Mouse (Mus musculus): Measurements from ENCODE around the gene Gm10840.
"Not testable (repeated sequence)": the region's sequence is repeated elsewhere in the genome, so short reads cannot be mapped to it uniquely, and the experiment has no call there.

Gm10840 gene

DNA sequence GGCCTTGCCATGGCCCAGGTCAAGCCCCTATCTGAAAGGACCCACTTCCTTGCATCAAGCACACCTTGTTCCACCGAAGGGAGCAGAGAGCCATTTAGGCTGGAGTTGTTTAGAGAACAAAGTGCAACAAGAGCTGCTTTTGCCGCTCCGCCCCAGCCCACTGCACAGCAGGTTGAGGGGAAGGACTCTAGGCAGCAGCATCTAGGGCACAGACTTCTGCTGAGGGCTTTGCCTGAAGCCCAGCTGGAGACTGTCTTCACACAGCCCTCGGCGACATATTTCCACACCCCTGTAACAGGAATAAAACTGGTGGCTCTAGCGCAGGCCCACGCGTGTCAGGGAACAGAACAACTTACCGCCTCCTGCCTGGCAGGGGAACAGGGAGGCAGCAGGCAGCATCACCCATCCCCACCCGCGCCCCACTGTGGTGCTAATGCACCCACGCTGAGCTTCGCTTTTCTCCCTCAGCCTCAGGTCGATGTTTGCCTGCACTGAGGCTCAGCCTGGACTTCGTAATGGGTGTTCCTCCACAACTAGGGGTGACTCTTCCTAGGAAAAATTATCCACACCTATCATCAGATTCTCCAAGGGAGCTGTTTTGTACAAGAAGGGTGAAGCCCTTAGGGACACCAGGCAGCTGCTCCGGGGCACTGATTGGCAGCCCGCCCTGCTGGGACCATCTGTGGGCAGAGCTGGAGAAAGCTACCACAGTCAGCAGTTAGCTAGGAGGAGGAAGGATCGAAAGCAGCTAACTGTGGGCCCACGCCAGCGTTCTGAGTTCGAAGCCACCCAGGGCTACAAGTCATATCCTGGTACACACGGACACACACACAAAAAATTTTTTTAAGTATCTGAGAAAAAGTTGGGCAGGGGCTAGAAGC is at the start of gene Gm10840, which contains the start of gene Limd2:
Gm10840 (plus strand) TSS at position 10 of the 881 bp plus-strand sequence.
Limd2 (minus strand) TSS at position 20 of the 881 bp plus-strand sequence.
- DNase-seq (ENCODE audit: extremely low spot score): no peak

DNA sequence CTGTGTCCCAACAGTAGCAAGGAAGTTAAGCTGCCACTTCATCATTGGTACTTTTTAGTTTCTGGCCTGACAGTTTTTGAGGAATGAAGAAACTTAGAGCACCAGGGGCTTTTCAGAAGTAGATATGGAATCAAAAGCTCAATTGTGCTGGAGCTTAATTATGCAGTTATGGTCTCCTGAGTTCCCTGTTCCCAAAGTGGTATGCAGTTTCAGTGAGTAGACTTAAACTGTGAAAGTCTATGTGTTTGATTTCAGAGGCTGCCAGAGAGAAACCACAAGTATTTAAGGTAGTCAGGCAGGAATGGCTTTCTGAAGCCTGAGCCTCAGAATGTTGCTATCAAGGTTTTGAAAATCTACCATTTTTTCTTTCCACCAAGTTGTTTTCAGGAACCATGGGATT is 49.0 kb upstream of the Gm10840 start:
- DNase-seq (ENCODE audit: extremely low spot score): no peak

DNA sequence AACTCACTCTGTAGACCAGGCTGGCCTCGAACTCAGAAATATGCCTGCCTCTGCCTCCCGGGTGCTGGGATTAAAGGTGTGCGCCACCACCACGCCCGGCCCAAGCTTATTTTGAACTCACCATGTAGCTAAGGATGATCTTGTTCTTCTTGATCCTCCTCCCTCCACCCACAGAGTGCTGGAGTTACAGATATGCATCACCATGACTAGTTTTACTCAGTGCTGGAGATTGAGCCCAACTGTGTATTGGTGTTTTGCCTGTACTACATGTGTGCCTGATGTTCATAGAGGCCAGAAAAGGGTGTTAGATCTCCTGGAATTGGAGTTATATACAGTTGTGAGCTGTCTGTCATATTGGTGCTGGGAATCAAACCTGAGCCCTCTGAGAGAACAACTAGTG is 38.4 kb upstream of the Gm10840 start:
- DNase-seq (ENCODE audit: extremely low spot score): no peak

- DNase-seq (ENCODE audit: extremely low spot score): no peak
Observed at GRCm38 (mm10) chr11:106122736-106123135, 37.9 kb upstream of the Gm10840 start.

- no peak for DNase-seq (ENCODE audit: extremely low spot score)
Observed at GRCm38 (mm10) chr11:106124784-106125183, 35.9 kb upstream of the Gm10840 start.

DNA sequence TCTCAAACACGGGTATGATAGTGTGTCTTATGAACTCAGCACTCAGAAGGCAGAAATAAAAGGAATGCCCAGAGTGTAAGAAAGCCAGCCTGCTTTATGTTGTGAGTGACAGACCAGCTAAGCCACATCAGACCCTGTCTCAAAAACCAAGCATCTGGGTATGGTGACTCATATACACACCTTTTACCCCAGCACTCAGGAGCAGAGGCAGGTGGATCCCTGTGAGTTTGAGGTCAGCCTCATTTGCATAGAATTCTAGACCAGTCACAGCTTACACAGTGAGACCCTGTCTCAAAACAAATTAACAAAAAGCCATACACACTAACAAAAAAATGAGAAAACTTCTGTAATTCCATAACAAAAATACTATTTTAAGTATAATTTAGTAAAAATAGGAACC is 34.8 kb upstream of the Gm10840 start:
- DNase-seq (ENCODE audit: extremely low spot score): no peak

DNA sequence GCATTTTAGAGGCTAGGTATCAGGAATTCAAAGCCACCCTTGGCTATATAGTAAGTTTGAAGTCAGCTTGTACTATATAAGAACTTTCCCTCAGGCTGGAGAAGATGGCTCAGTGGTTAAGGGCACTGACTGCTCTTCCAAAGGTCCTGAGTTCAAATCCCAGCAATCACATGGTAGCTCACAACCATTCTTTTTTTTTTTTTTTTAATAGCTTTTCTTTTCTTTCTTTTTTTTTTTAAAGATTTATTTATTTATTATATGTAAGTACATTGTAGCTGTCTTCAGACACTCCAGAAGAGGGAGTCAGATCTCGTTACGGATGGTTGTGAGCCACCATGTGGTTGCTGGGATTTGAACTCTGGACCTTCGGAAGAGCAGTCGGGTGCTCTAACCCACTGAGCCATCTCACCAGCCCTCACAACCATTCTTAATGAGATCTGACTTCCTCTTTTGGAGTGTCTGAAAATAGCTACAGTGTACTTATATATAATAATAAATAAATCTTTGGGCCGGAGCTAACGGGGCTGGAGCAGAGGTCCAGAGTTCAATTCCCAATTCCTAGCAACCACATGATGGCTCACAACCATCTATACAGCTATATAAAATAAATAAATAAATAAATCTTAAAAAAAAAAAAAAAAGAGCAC is 33.8 kb upstream of the Gm10840 start:
- DNase-seq (ENCODE audit: extremely low spot score): not testable (repeated sequence)

DNA sequence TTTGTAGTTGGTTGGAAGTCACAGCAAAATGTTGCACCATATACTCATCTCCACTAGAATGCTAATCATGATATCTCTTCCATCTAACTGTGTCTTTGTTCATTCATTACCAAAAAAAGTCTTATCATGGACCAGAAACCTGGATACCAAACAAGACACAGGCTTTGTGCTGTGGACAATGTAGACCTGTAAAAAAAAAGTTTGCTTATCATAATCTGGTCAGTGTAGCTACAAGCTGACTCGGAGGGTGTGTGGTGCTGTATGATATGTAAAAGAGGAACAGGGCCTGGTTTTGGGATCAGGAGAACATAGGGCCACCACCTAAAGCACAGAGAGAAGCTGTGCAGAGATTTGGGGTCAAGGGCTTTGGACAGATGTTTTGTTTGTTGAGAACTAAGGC is 31.2 kb upstream of the Gm10840 start:
- no peak for DNase-seq (ENCODE audit: extremely low spot score)

GRCm38 (mm10) chr11:106132516-106132915 is 28.1 kb upstream of the Gm10840 start:
- no peak for DNase-seq (ENCODE audit: extremely low spot score)

GRCm38 (mm10) chr11:106134580-106135528 is 25.8 kb upstream of the Gm10840 start:
- DNase-seq (ENCODE audit: extremely low spot score): no peak

DNA sequence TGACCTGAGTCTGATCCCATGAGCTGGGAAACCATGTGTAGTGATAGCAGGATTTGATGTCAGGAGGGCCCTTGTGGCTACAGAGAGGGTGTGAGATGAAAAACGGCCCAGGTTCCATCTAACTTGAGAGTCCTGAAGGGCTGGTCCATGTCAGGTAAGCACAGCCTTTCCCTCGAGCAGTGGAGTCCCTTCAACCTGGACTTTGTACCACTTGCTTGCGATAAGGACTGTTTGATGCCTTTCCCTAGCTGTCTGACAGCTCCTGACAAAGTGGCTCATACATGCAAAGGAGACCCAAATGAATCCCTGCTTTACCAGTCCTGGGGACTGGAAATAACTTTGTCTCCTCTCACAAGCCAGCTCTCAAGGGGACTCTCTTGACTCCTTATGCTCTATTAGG is 9.4 kb upstream of the Gm10840 start:
- no peak for DNase-seq (ENCODE audit: extremely low spot score)

DNA sequence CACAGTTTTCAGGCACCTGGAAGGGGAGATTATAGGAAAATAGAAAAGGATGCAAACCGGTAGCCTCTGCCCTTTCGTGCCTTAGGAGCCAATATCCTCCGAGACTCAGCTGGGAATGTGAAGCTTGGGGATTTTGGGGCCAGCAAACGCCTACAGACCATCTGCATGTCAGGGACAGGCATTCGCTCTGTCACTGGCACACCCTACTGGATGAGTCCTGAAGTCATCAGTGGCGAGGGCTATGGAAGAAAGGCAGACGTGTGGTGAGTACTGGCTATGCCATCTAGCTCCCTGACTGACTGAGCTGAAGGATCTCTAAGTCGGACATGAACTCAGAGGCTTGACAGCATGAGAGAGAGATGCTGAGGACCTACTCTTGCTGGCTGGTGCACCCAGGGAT is 8.5 kb upstream of the Gm10840 start:
- DNase-seq (ENCODE audit: extremely low spot score): no peak

DNA sequence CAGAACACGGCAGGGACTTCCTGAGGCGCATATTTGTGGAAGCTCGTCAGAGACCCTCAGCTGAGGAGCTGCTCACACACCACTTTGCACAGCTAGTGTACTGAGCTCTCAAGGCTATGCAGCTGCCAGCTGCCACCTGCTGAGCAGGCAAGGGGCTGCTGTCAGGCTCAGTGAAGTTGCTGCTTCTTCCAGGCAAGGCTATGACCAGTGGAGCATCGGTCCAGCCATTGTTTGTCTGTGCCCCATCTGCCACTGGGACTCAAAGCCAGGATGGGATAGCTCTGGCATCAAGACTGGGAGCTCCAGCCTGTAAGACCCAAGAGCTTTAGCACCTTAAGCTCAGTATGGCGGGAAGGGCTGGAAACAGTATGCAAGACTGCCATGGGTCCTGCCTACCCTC is 6.6 kb upstream of the Gm10840 start:
- DNase-seq (ENCODE audit: extremely low spot score): no peak

GRCm38 (mm10) chr11:106154770-106155169 is 5.9 kb upstream of the Gm10840 start:
- no peak for DNase-seq (ENCODE audit: extremely low spot score)

- DNase-seq (ENCODE audit: extremely low spot score): no peak
Observed at GRCm38 (mm10) chr11:106155761-106156160, 4.9 kb upstream of the Gm10840 start.

DNA sequence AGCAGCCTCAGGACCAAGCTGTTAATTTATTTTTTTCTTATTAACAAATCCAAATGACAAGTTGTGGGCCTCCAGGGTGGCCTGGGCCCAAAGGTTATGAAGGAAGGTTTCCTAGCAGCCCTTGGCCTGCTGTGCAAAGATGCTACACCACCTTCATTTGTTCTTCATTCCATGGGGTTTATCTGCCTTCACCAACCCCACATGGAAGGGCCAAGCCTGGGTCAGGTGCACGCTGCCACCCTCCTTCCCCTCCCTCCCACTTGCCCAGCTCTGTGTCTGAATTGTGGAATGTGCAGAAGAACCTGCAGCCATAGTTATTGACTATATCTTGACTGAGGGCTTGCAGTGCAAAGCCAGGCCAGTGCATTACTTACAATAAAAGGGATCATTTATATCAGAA is 4.4 kb upstream of the Gm10840 start:
- DNase-seq (ENCODE audit: extremely low spot score): no peak

- no peak for DNase-seq (ENCODE audit: extremely low spot score)
Observed at GRCm38 (mm10) chr11:106157154-106157553, 3.5 kb upstream of the Gm10840 start.

DNA sequence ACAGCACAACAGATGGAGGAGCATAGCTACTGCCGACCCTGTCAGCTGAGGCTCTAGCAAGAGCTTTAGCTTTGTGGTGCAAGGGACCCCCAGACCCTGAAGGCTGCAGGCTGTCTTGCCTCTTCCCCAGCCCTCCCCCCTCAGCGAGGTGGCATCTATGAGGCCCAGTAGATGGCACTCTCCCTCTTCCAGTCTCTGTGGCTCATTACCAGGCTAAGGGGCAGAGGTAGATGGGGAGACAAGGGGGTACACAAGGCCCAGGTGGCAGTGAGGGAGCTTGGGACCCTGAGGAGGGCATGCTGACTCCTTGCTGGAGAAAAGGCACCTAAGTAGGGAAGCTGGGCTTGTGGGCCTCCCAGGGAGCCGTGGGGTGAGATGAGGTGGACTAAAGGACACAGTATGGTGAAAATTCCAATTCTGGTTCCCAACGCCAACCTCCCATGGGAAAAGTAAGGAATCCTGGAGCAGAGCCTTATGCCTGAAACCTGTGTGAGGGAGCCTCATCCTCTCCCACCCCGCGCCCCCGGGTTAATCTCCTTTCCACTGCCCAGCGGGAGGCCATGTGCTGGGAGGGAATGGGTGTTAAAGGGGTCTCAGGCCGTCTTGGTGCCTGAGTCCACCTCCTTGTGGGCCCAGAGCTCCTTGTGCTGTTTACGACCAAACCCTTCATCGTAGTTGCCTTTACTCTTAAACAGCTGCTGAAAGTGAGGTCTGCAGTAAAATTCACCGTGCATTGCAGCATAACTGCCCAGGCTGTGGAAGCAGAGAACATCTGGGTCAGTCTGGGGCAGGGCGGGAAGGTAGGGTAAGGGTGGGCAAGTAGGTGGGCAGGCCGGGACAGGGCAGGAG is 2.3 kb upstream of the Gm10840 start:
- no peak for DNase-seq (ENCODE audit: extremely low spot score)

- no peak for DNase-seq (ENCODE audit: extremely low spot score)
Observed at GRCm38 (mm10) chr11:106158930-106159215, 1.8 kb upstream of the Gm10840 start.

DNA sequence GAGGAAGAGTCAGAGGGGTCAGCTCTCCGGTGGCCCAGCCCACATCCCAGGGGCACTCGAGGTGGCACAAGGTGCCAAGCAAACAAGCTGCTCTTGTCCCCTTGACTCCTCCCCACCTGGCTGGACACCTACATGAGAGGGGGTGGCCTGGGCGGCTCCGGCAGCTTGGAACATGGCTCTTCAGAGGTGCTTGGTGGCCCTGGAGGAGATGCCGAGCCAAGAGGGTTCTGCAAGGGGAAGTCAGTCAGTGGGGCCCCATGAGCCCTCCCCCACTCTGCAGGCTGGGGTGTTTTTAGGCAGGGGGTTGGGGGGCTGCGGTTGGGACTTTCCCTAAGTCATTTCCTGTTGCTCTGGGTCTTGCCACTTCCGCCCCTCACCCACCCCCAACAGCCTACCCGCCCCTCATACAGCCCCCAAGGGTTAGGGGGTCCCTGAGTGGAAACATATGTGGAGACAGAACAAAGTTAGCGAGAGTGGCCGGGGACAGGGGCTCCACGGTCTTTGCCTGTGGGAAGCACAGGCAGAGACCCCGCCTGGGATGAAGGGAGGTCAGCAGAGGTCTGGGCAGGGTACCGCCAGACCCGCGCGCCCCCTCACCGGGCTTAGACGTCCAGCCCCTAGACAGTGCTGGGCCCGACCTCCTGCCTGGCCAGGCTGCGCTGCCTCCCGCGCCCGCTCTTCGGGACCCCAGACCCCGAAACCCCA is 1.3 kb upstream of the Gm10840 start:
- peak; percentile 74 for DNase-seq (ENCODE audit: extremely low spot score)
